Mouse (Mus musculus): ENCODE measurements at regions not wholly inside any gene's neighbourhood (a gene's known extent, or its start where the extent isn't known, plus 50 kb on each side); places are given as distances from the start of the nearest gene placed in this dataset.

- TF ChIP-seq CTCF (IDR thresholded peaks at IDR 0.05; ENCODE audit: control insufficient read depth, insufficient read depth, insufficient replicate concordance, low read depth, low read length) (no peak), POLR2A (IDR thresholded peaks at IDR 0.05; ENCODE audit: control insufficient read depth, low read depth, low read length) (no peak)
Observed at GRCm38 (mm10) chr12:56193524-56193923, 152.2 kb downstream of the Mbip start.
